Mouse (Mus musculus) frontal cortex, postnatal 25 days (tissue): ENCODE results near the gene Sertad2.

Experiments
- DNase-seq, 2 experiments: peaks; one replicate each; pipeline ENCODE4 v3.0.0; 2022; ENCODE audit warnings: low spot score in 2 of 2

The Sertad2 gene

GRCm38 (mm10) chr11:20544801-20545515 lies 1.9 kb downstream of the Sertad2 start:
- DNase-seq = no peak

DNA sequence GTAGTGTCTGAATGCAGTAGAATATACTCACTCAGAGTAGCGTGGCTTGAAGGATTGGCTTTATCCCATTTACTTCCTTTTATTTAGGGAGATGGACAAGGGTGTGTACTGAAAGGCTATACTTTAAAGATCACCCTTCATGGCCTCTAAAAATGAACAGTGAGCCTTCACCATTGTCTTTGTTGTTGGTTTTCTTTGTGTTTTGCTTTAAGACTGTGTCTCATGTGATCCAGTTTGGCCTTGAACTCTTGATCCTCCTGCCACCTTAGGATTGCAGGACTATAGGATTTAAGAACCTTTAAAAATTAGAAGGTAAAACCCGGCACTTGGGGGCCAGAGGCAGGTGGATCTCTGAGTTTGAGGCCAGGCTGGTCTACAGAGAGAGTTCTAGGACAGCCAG lies 6.4 kb downstream of the Sertad2 start:
- DNase-seq = no peak

- DNase-seq = no peak
Measured at GRCm38 (mm10) chr11:20550196-20550595, 7.1 kb downstream of the Sertad2 start.

DNA sequence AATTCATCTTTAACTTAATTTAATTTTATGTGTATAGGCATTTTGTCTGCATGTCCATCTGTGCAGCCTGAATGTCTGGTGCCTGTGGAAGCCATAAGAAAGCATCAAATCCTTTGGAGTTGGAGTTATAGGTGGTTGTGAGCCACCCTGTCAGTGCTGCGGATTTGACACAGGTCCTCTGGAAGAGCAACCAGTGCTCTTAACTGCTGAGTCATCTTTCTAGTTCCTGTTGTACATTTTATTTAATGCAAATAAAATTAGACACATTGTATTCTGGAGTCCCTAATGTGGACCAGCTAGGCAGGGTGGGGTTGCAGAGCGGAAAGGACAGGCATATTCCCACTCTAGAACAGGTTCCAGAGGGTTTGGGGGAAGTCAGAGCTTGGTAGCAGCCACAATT lies 9.0 kb downstream of the Sertad2 start:
- no peak for DNase-seq

DNA sequence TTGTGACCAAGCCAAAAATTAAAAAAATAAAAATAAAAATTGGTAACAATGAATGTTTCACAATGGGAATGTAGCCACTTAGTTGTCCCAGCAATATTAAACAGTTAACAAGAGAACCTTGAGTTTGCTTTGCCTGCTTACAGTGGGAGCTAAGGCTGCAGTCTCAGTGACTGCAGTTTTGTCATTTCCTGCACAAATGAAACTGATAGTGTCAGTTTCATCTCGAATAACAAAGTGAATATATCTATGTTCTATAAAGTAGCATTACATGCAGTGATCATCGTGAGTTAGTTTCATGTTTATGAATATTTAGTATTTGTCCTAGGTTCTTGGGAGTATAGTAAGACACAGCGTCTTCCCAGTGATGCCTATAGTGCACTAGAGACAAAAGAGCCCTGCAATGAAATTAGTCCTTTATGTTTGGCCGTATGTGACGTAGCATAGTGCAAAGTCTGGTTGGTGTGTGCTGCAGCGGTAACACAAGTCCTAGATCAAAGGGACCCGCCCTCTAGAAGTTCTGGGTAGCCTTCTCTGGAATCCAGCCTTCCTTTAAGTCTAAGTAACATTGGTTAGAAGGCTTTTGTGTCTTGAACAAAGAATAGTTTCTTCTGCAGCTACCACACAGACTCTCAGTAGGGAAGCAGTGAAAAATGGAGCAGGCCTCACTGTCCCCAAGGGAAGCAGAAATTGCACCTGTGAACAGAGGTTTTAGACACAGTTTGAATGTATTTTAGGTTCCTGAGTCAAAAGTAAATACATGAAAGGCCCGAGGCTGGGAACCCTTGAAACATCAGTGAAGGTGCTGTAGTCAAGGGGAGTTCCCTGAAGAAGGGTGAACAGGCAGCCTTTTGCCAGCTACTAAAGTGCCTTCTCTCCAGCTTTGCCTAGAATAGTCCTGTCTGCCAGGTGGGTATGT lies 10.0 kb downstream of the Sertad2 start:
- no peak for DNase-seq

- DNase-seq = no peak
Measured at GRCm38 (mm10) chr11:20555651-20556050, 12.6 kb downstream of the Sertad2 start.

- no peak for DNase-seq
Measured at GRCm38 (mm10) chr11:20556163-20556911, 13.3 kb downstream of the Sertad2 start.

GRCm38 (mm10) chr11:20559236-20559950 lies 16.3 kb downstream of the Sertad2 start:
- DNase-seq = no peak

- no peak for DNase-seq
Measured at GRCm38 (mm10) chr11:20559951-20560642, 17.0 kb downstream of the Sertad2 start.

DNA sequence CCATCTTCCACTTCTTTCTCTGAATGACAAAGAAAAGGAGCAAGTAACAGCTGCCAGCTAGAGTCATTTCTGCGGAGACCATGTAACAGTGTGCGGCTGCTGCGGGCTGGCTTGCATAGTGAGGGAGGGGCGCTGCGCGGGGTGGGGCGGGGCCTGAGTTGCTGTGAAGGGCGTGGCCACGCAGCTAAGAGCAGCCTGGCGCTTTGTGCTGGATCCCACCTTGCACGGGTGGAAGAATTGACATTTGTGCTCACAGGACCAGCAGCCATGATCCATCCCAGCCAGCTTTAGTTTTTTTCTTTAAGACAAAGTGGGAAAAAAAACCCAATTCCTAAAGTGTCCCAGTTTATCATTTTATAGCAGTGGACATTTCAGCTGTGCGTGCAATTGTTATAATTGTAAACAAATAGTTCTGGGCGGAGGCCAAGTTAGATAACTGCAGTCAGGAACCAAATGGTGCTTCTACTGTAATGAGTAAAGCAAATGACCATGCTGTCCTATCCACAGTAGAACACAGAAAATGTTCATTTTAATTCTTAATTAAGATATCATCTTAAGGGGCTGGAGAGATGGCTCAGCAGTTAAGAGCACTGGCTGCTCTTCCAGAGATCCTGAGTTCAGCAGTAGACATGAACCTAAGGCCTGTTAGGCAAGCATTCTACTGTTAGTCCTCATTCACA lies 18.4 kb downstream of the Sertad2 start:
- no peak for DNase-seq

DNA sequence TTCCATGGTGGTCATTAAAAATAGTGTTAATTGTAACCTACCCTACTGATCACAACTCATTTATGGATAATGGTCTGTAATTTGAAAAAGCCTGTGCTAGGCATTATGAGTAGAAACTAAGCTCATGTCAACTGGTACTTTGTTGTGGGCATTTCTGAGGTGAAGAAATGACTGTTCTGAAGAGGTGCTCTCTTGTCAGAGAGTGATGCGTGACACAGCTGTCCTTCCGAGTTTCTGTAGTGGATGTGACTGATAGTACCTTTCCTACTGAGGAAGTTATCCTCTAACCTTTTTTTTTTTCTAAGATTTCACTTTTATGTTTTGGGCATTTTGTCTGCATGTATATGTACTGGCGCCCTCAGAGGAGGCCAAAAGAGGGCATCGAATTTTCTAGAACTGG lies 22.0 kb downstream of the Sertad2 start:
- no peak for DNase-seq

GRCm38 (mm10) chr11:20571702-20572413 lies 28.8 kb downstream of the Sertad2 start:
- peak in 1 of 2 experiments; percentile 30 for DNase-seq

GRCm38 (mm10) chr11:20576046-20576635 lies 33.1 kb downstream of the Sertad2 start:
- DNase-seq = no peak

GRCm38 (mm10) chr11:20582758-20583157 lies 39.7 kb downstream of the Sertad2 start:
- no peak for DNase-seq

GRCm38 (mm10) chr11:20585297-20585696 lies 42.2 kb downstream of the Sertad2 start:
- no peak for DNase-seq

- no peak for DNase-seq
Measured at GRCm38 (mm10) chr11:20586180-20586579, 43.1 kb downstream of the Sertad2 start.

GRCm38 (mm10) chr11:20589393-20589792 lies 46.3 kb downstream of the Sertad2 start:
- DNase-seq = no peak

DNA sequence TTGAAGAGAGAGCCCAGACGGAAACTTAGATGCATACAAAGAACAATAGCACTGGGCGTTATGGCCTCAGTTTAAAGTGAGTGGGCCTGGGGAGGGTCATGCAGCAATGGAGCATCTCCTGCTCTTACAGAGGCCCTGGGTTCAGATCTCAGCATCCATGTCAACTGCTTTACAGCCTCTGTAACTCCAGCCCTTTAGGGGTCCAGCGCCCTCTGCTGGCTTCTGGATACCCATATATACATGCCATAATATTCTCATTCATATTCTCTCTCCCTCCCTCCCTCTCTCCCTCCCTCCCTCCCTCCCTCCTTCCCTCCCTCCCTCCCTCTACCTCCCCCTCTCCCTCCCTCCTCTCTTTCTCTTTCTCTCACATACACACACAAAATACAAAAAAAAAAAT lies 49.0 kb downstream of the Sertad2 start:
- DNase-seq = no peak
